Mouse (Mus musculus) 3T3-L1 (cell line): ENCODE measurements around the gene Sohlh1.

Experiments
- DNase-seq: peaks from one replicate; pipeline ENCODE4 v3.0.0-alpha.2; 2015; ENCODE audit warnings: low read depth, low spot score

Sohlh1 gene

DNA sequence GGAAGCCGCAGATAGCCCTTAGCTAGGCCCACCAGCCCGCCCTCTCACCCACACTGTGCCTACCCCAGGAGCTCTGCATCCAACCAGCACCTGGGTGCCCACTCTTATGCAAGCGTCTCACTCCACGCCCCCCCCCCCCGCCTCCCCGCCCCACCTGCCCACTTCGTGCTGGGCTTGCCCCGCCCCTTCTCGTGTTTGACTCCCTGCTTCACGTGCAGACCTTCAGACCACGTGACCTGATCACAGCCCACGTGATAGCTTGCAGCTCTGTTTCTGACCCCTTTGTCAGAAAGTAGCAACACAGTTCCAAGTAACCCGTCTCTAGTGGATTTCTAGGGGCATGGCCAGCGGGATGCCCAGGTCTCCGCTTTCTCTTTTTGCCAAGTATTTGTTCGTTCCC, at the start of gene Sohlh1:
Gene Sohlh1 (minus strand): TSS at position 23 of the 400 bp plus-strand sequence.
- DNase-seq: no peak

- no peak for DNase-seq
Observed at GRCm38 (mm10) chr2:25892440-25892839, 45.4 kb upstream of the Sohlh1 start.

- no peak for DNase-seq
Observed at GRCm38 (mm10) chr2:25888144-25888543, 41.1 kb upstream of the Sohlh1 start.

DNA sequence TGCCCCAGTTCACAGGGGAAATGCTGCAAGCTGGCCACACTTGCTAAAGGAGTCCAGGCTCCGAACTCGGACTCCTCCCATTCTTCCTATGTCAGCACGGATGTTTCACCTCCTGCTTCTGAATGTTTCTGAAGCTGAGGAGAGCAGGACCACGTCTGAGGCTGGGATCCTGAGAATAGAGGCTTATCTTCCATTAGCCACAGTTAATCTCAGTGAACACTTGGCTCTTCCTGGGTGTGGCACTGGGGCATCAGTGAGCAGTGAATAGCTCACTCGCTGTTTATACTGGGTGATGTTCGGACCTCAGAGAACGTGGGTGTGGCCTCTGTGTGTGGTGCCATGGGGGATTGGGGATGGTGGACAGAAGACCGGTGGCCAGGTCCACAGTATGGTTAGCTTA, 40.2 kb upstream of the Sohlh1 start:
- no peak for DNase-seq

DNA sequence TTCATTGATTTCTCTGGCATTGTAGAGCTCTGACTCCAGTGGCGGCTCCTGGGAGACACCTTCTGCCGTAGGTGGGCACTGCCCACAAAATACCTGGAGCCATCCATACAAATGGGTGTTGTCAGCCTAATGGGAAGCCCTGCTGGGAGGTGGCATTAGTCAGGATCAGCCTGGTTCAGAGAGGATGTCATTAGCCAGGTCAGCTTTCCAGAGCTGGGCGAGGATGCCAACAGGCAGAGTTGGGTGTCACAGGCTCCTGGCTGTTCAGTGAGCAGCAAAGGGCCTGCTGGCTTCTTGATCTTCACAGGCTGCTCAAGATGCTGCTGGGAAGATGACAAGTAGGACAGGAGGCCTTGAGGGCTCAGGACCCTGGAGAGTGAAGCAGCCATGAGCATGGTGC, 37.7 kb upstream of the Sohlh1 start:
- no peak for DNase-seq

GRCm38 (mm10) chr2:25882276-25882675, 35.2 kb upstream of the Sohlh1 start:
- DNase-seq: no peak

DNA sequence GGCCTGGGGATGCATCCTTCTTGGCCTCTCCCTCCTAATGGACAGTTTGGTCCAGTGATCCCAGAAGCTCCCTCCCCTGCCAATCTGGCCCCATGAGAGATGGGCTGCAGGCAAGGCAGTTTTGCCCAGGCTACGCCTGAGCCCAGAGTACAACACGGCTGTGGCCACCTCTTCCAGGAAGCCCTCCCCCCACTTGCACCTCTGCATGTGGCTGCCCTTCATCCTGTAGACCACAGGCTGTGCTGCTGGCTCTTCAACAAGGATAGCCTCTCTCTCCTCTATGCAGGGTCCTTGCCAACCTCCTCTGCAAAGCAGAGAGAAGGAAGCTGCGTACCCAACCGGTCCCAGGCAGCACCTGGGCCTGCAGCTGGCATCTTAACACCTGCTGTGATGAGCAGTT, 32.0 kb upstream of the Sohlh1 start:
- DNase-seq: no peak

GRCm38 (mm10) chr2:25878516-25878915, 31.5 kb upstream of the Sohlh1 start:
- no peak for DNase-seq

DNA sequence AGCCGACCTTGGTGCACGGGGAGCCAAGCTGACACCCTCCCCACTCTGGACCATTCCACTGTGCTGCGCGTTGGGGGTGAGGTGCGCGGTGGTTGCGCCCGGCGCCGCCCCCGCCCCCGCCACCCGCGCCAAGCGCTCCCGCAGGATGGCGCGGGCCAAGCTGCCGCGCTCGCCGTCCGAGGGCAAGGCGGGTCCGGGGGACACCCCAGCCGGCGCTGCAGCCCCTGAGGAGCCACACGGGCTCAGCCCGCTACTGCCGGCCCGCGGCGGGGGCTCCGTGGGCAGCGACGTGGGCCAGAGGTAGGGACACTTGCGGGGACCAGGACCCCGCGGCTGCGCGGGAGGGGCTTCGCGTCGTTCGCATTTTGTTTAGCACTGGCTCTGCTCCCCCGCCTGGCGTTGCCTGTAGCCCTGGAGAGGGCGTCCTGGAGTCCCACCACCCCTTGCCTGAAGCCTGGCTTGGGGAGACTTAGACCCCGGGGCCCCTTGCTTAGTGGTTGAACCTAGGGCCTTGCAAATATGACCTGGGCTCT, 30.8 kb upstream of the Sohlh1 start:
- no peak for DNase-seq

DNA sequence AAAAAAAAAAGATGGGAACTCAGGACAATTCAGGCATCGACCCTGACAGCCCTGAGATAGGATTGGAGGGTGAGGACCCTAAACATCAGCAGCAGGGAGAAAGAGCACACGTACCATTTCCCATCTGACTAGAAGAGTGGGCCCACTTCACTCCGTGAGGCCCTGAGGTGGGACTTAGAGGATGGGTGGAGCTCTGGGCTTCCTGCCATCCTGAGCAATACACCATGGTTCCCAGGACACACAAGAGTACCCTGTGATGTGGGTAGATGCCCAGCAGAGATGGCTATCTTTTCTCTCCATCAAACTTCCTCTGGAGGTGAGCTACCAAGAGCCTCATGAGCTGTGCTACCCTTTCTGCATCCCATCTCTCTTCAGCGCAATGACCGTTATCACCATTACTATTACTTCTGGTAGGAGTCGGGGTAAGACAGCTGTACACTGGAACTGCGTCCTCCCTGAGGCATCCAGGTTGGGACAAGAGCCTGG, 30.2 kb upstream of the Sohlh1 start:
- DNase-seq: no peak

GRCm38 (mm10) chr2:25866656-25867055, 19.6 kb upstream of the Sohlh1 start:
- peak; percentile 47 for DNase-seq

GRCm38 (mm10) chr2:25865412-25865811, 18.4 kb upstream of the Sohlh1 start:
- peak; percentile 87 for DNase-seq

DNA sequence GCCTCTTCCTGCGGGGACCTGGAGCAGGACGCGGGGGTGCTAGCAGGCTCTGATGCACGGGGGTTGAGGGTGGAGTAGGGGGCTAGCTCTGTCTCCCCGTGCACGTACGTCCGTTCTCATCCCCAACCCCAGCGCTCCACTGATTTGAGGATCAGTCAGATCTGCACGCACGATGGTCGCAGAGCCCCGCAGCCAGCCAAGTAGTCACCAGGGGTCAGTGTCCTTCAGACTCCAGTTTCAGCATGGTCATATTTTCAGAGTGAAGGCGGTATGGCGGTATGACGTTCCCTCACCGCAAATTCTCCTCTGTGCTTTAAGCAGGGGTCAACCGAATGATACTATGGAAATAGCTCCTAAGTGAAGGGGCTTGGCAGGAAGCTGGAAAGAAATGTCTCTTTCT, 17.2 kb upstream of the Sohlh1 start:
- DNase-seq: no peak

DNA sequence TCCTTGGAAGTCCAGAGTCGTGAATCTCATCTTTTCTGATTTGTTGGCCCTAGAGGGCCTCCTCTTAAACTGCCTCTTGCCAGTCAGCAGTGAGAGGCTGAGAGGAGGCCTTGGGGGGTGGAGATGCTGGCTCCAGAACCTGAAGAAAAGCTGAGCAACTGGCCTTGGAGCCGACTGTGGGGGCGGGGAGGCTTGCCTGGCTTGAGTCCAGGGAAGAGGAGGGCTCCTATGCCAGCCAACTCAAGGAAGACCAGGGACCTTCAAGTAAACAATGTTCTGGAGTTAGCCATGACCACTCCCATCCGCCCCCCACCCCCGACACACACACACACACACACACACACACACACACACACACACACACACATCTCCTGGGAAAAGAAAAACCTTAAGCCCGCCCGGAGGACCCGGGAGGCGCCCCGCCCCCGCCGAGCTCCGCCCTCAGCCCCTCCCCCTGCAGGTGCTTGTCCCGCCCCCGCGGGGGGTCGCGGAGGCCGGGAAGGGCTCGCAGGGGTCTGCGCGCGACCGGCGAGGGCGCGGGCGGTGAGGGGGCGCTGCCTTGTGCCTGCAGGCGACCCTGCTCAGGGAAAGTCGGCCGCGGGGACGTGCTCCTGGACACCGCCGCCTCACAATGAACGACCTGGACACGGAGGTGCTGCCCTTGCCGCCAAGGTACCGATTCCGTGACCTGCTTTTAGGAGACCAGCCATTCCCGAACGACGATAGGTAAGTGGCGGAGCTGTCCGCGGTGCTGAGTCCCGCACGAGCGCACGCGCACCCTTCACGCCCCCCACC, 16.5 kb upstream of the Sohlh1 start, which contains the start of gene Kcnt1:
Gene Kcnt1 (plus strand): TSS at position 398 of the 795 bp plus-strand sequence.
- no peak for DNase-seq

DNA sequence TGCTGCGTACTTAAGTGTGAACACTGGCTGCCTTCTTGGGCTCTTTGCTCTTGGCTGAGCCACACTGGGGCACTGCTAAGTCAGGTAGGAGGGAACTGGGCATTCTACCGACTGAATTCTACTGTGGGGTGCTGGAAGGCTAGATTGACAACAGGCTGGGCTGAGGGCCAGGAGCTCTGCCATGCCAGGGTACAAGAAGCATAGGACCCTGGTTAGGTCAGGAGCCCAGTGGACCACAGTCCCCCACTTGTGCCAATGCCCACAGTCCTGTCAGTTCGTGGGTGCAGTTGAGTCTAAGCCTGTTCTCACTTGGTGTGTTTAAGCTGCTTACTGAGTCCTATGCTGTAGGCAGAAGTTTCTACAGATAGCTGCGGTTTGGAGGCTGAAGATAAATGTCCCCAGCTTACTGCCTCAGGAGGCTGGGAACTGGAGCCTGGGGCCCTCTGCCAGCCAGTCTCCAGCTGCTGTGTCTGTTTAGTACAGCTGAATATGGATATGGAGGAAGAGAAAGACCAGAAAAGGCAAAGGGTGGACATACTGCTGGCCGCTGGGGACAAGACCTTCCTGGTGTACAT, 15.7 kb upstream of the Sohlh1 start:
- no peak for DNase-seq

DNA sequence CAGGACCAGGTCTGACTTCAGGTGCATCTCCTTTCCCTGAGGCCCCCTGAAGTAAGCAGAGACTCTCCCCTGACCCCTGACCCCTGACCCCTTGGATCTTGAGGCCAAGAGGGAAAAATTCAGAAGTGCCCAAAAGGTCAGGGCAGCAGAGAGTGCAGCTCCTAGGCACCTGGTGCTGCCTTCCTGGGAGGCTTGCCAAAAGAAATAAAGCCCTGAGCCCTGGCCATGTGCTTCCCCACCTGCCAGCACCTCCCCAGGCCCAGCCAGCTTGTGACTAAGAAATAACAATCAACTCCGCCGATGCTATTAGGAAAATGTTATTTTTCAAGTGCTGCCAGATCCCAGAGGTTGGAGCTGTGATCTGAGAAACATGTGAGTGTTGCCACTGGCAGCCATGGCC, 15.0 kb upstream of the Sohlh1 start:
- no peak for DNase-seq

- DNase-seq: no peak
Observed at GRCm38 (mm10) chr2:25859891-25860290, 12.8 kb upstream of the Sohlh1 start.

DNA sequence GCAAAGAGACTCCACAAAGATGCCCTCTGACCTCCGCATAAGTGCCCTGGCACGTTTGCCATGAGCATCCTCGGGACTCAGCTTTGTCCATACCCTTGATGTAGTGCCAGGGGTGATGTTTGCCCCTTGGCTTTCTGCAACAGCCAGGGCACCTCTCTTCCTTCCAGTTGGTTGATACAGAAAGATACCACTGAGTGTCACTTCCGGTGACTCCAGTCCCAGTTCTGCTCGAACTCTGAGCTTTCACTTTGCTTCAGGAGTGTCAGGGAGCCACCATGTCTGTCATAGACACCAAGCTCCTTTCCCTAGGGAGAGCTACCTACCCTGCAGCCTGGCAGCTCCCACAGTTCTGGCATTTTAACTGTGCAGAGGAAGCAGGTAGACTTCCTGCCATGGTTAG, 7.0 kb upstream of the Sohlh1 start:
- DNase-seq: no peak

GRCm38 (mm10) chr2:25852626-25853025, 5.6 kb upstream of the Sohlh1 start:
- peak; percentile 47 for DNase-seq

DNA sequence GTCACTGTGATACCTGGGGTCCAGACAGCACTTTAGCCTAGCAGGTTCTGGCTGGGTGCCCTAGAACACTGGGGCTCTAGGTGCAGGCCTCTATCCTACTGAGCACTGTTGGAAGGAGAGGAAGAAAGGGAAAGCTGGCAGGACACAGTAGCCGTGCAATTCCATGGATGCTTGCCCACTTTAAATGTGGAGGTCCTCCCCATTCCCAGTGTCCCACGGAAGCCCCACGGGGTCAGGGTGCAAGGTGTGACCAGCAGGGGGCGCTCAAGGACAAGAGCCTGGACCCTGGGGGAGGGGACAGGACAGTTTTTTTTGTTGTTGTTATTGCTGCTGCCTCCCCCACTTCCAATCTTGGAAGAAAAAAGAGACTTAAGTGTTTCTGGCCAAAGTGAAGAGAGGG, 3.3 kb upstream of the Sohlh1 start:
- DNase-seq: peak; percentile 21

GRCm38 (mm10) chr2:25846516-25846915, 532 bp downstream of the Sohlh1 start:
- DNase-seq: no peak

- no peak for DNase-seq
Observed at GRCm38 (mm10) chr2:25844097-25844496, 3.0 kb downstream of the Sohlh1 start.

GRCm38 (mm10) chr2:25842758-25843157, 4.3 kb downstream of the Sohlh1 start:
- DNase-seq: no peak
